Mouse (Mus musculus): Measurements from ENCODE around the gene Slc16a9. TPM values are rescaled to one million over a fixed set of nuclear protein-coding genes. Genes with fewer than 3 reads are reported as not detected.

Gene Slc16a9
- polyA plus RNA-seq, 1 experiment: 6.8 TPM

- WGBS: 92% methylated on average over 3 of the region's 3 CpGs
- H3K4me1 ChIP-seq (ENCODE audit: control insufficient read depth, insufficient read depth, insufficient read length): no peaks in the 10 kb centered on the region
- no peak for DNase-seq (ENCODE audit: low read depth in 1 of 2, low spot score in 2 of 2)
- H3K27me3 ChIP-seq (ENCODE audit: control insufficient read depth, insufficient read depth, low read length): no peaks in the 10 kb centered on the region
- no peak overlapping the region for H3K27ac ChIP-seq (ENCODE audit: insufficient read depth, low read length)
- no peak overlapping the region for H3K4me3 ChIP-seq (ENCODE audit: extremely low read depth, insufficient read depth, insufficient read length)
- no peaks in the 10 kb centered on the region for H3K36me3 ChIP-seq (ENCODE audit: control insufficient read depth, insufficient read depth, low read length)
- TF ChIP-seq POLR2A (IDR thresholded peaks at IDR 0.05; ENCODE audit: low read depth, low read length): no peak
Observed at GRCm38 (mm10) chr10:70262051-70262450, 17.2 kb downstream of the Slc16a9 start.

- no peak for TF ChIP-seq CTCF (IDR thresholded peaks at IDR 0.05; ENCODE audit: extremely low read depth, insufficient read depth, insufficient read length, insufficient replicate concordance)
- TF ChIP-seq POLR2A (IDR thresholded peaks at IDR 0.05; ENCODE audit: low read depth, low read length): no peak
- H3K4me3 ChIP-seq (ENCODE audit: extremely low read depth, insufficient read depth, insufficient read length): no peak overlapping the region
- WGBS: 70% methylated on average over 4 of the region's 4 CpGs
- DNase-seq (ENCODE audit: low read depth in 1 of 2, low spot score in 2 of 2): no peak
- H3K4me1 ChIP-seq (ENCODE audit: control insufficient read depth, insufficient read depth, insufficient read length): no peaks in the 10 kb centered on the region
- H3K36me3 ChIP-seq (ENCODE audit: control insufficient read depth, insufficient read depth, low read length): no peaks in the 10 kb centered on the region
- H3K27me3 ChIP-seq (ENCODE audit: control insufficient read depth, insufficient read depth, low read length): no peaks in the 10 kb centered on the region
- H3K27ac ChIP-seq (ENCODE audit: insufficient read depth, low read length): no peak overlapping the region
Observed at GRCm38 (mm10) chr10:70263681-70264189, 18.8 kb downstream of the Slc16a9 start.

GRCm38 (mm10) chr10:70264337-70265036 is 19.6 kb downstream of the Slc16a9 start:
- WGBS: 72% methylated on average over 9 of the region's 9 CpGs
- Histone ChIP-seq H3K4me1 (ENCODE audit: control insufficient read depth, insufficient read depth, insufficient read length) (no peaks in the 10 kb centered on the region), H3K27me3 (ENCODE audit: control insufficient read depth, insufficient read depth, low read length) (no peaks in the 10 kb centered on the region), H3K27ac (ENCODE audit: insufficient read depth, low read length) (no peak overlapping the region; the same call in 1 of the 2 replicates), H3K4me3 (ENCODE audit: extremely low read depth, insufficient read depth, insufficient read length) (no peak overlapping the region), H3K36me3 (ENCODE audit: control insufficient read depth, insufficient read depth, low read length) (no peaks in the 10 kb centered on the region)
- TF ChIP-seq POLR2A (IDR thresholded peaks at IDR 0.05; ENCODE audit: low read depth, low read length): no peak
- no peak for TF ChIP-seq CTCF (IDR thresholded peaks at IDR 0.05; ENCODE audit: extremely low read depth, insufficient read depth, insufficient read length, insufficient replicate concordance)
- DNase-seq (ENCODE audit: low read depth in 1 of 2, low spot score in 2 of 2): no peak

- Histone ChIP-seq H3K27me3 (ENCODE audit: control insufficient read depth, insufficient read depth, low read length) (no peaks in the 10 kb centered on the region), H3K4me3 (ENCODE audit: extremely low read depth, insufficient read depth, insufficient read length) (no peak overlapping the region), H3K4me1 (ENCODE audit: control insufficient read depth, insufficient read depth, insufficient read length) (no peaks in the 10 kb centered on the region), H3K36me3 (ENCODE audit: control insufficient read depth, insufficient read depth, low read length) (no peaks in the 10 kb centered on the region), H3K27ac (ENCODE audit: insufficient read depth, low read length) (no peak overlapping the region)
- no peak for DNase-seq (ENCODE audit: low read depth in 1 of 2, low spot score in 2 of 2)
- TF ChIP-seq POLR2A (IDR thresholded peaks at IDR 0.05; ENCODE audit: low read depth, low read length): no peak
- TF ChIP-seq CTCF (IDR thresholded peaks at IDR 0.05; ENCODE audit: extremely low read depth, insufficient read depth, insufficient read length, insufficient replicate concordance): no peak
- WGBS: 88% methylated on average over 6 of the region's 6 CpGs
Observed at GRCm38 (mm10) chr10:70266501-70266900, 21.6 kb downstream of the Slc16a9 start.

GRCm38 (mm10) chr10:70268581-70269446 is 23.9 kb downstream of the Slc16a9 start:
- no peaks in the 10 kb centered on the region for H3K4me1 ChIP-seq (ENCODE audit: control insufficient read depth, insufficient read depth, insufficient read length)
- TF ChIP-seq POLR2A (IDR thresholded peaks at IDR 0.05; ENCODE audit: low read depth, low read length) (no peak), CTCF (IDR thresholded peaks at IDR 0.05; ENCODE audit: extremely low read depth, insufficient read depth, insufficient read length, insufficient replicate concordance) (no peak)
- H3K4me3 ChIP-seq (ENCODE audit: extremely low read depth, insufficient read depth, insufficient read length): no peak overlapping the region
- H3K36me3 ChIP-seq (ENCODE audit: control insufficient read depth, insufficient read depth, low read length): no peaks in the 10 kb centered on the region
- no peak for DNase-seq (ENCODE audit: low read depth in 1 of 2, low spot score in 2 of 2)
- H3K27ac ChIP-seq (ENCODE audit: insufficient read depth, low read length): no peak overlapping the region
- H3K27me3 ChIP-seq (ENCODE audit: control insufficient read depth, insufficient read depth, low read length): no peaks in the 10 kb centered on the region
- 84% methylated on average over 23 of the region's 23 CpGs for WGBS

- H3K4me1 ChIP-seq (ENCODE audit: control insufficient read depth, insufficient read depth, insufficient read length): no peaks in the 10 kb centered on the region
- no peak overlapping the region for H3K27ac ChIP-seq (ENCODE audit: insufficient read depth, low read length)
- TF ChIP-seq POLR2A (IDR thresholded peaks at IDR 0.05; ENCODE audit: low read depth, low read length): no peak
- no peak for TF ChIP-seq CTCF (IDR thresholded peaks at IDR 0.05; ENCODE audit: extremely low read depth, insufficient read depth, insufficient read length, insufficient replicate concordance)
- DNase-seq (ENCODE audit: low read depth in 1 of 2, low spot score in 2 of 2): no peak
- no peaks in the 10 kb centered on the region for H3K36me3 ChIP-seq (ENCODE audit: control insufficient read depth, insufficient read depth, low read length)
- H3K27me3 ChIP-seq (ENCODE audit: control insufficient read depth, insufficient read depth, low read length): no peaks in the 10 kb centered on the region
- 92% methylated on average over 2 of the region's 2 CpGs for WGBS
- H3K4me3 ChIP-seq (ENCODE audit: extremely low read depth, insufficient read depth, insufficient read length): no peak overlapping the region
Observed at GRCm38 (mm10) chr10:70269447-70269787, 24.5 kb downstream of the Slc16a9 start.

Measured in spleen, adult 2 months (tissue).